Mouse (Mus musculus) cerebellum, postnatal 14 days (tissue): ENCODE results near the gene Nsg2.

ENCODE experiments used
- DNase-seq, 2 experiments: peaks; one replicate each; pipeline ENCODE4 v3.0.0; 2021; ENCODE audit warnings: mixed read lengths in 2 of 2

Nsg2 gene

GRCm38 (mm10) chr11:32013014-32013427, 12.8 kb downstream of the Nsg2 start:
- no peak for DNase-seq

GRCm38 (mm10) chr11:32013561-32013960, 13.3 kb downstream of the Nsg2 start:
- DNase-seq: no peak

GRCm38 (mm10) chr11:32018201-32018600, 17.9 kb downstream of the Nsg2 start:
- no peak for DNase-seq

GRCm38 (mm10) chr11:32020031-32020965, 20.0 kb downstream of the Nsg2 start:
- DNase-seq: peak; percentile 41 to 45

GRCm38 (mm10) chr11:32026634-32027033, 26.4 kb downstream of the Nsg2 start:
- no peak for DNase-seq

- DNase-seq: no peak
Measured at GRCm38 (mm10) chr11:32027474-32028342, 27.4 kb downstream of the Nsg2 start.

- no peak for DNase-seq
Measured at GRCm38 (mm10) chr11:32028605-32029004, 28.3 kb downstream of the Nsg2 start.

- DNase-seq: no peak
Measured at GRCm38 (mm10) chr11:32029356-32029755, 29.1 kb downstream of the Nsg2 start.

- DNase-seq: no peak
Measured at GRCm38 (mm10) chr11:32031396-32031795, 31.1 kb downstream of the Nsg2 start.

- no peak for DNase-seq
Measured at GRCm38 (mm10) chr11:32032053-32032452, 31.8 kb downstream of the Nsg2 start.

GRCm38 (mm10) chr11:32035831-32036230, 35.6 kb downstream of the Nsg2 start:
- DNase-seq: no peak

- no peak for DNase-seq
Measured at GRCm38 (mm10) chr11:32039656-32040055, 39.4 kb downstream of the Nsg2 start.

GRCm38 (mm10) chr11:32057389-32057788, 57.1 kb downstream of the Nsg2 start:
- DNase-seq: no peak

GRCm38 (mm10) chr11:32057861-32058260, 57.6 kb downstream of the Nsg2 start:
- DNase-seq: no peak

GRCm38 (mm10) chr11:32061020-32061419, 60.8 kb downstream of the Nsg2 start:
- DNase-seq: no peak

GRCm38 (mm10) chr11:32061874-32062273, 61.6 kb downstream of the Nsg2 start:
- no peak for DNase-seq

- no peak for DNase-seq
Measured at GRCm38 (mm10) chr11:32063775-32064510, 63.7 kb downstream of the Nsg2 start.

- no peak for DNase-seq
Measured at GRCm38 (mm10) chr11:32064511-32064862, 64.2 kb downstream of the Nsg2 start.

- DNase-seq: no peak
Measured at GRCm38 (mm10) chr11:32068736-32069490, 68.7 kb downstream of the Nsg2 start.

GRCm38 (mm10) chr11:32075163-32075562, 74.9 kb downstream of the Nsg2 start:
- DNase-seq: no peak

GRCm38 (mm10) chr11:32083462-32083861, 83.2 kb downstream of the Nsg2 start:
- no peak for DNase-seq

GRCm38 (mm10) chr11:32086525-32086924, 86.3 kb downstream of the Nsg2 start:
- DNase-seq: peak in 1 of 2 experiments; percentile 27
